Mouse (Mus musculus): ENCODE results near the gene Slc24a4.
"Not testable (repeated sequence)": the region's sequence is repeated elsewhere in the genome, so short reads cannot be mapped to it uniquely, and the experiment has no call there.

The Slc24a4 gene

GRCm38 (mm10) chr12:102246226-102246625 lies 117.7 kb downstream of the Slc24a4 start:
- CTCF ChIA-PET = no interaction called here

- CTCF ChIA-PET = interaction anchor here (0.5 kb wide), 1 partner anchor 11 kb away, joined by 3 read pairs; no protein-coding TSS in a partner anchor
Measured at GRCm38 (mm10) chr12:102248104-102248503, 119.6 kb downstream of the Slc24a4 start.

- CTCF ChIA-PET = no interaction called here
Measured at GRCm38 (mm10) chr12:102250316-102250715, 121.8 kb downstream of the Slc24a4 start.

GRCm38 (mm10) chr12:102251070-102251469 lies 122.5 kb downstream of the Slc24a4 start:
- CTCF ChIA-PET = no interaction called here

GRCm38 (mm10) chr12:102251985-102252384 lies 123.5 kb downstream of the Slc24a4 start:
- CTCF ChIA-PET = interaction anchor here (0.6 to 0.7 kb wide), 2 partner anchors 90 to 1575 kb away, joined by 4 read pairs; no protein-coding TSS in a partner anchor

- CTCF ChIA-PET = interaction anchor here (0.6 to 0.7 kb wide), 2 partner anchors 89 to 1575 kb away, joined by 4 read pairs; no protein-coding TSS in a partner anchor
Measured at GRCm38 (mm10) chr12:102252525-102252924, 124.0 kb downstream of the Slc24a4 start.

GRCm38 (mm10) chr12:102255012-102255411 lies 126.5 kb downstream of the Slc24a4 start:
- CTCF ChIA-PET = interaction anchor here (0.6 kb wide), 1 partner anchor 49 kb away, joined by 3 read pairs; no protein-coding TSS in a partner anchor

- CTCF ChIA-PET = interaction anchor here (0.7 kb wide), 1 partner anchor 19 kb away, joined by 5 read pairs; no protein-coding TSS in a partner anchor
Measured at GRCm38 (mm10) chr12:102258522-102259112, 130.1 kb downstream of the Slc24a4 start.

GRCm38 (mm10) chr12:102261933-102262396 lies 133.4 kb downstream of the Slc24a4 start:
- CTCF ChIA-PET = no interaction called here

- CTCF ChIA-PET = no interaction called here
Measured at GRCm38 (mm10) chr12:102262809-102263208, 134.3 kb downstream of the Slc24a4 start.

GRCm38 (mm10) chr12:102263249-102263648 lies 134.7 kb downstream of the Slc24a4 start:
- CTCF ChIA-PET = no interaction called here

- CTCF ChIA-PET = no interaction called here
Measured at GRCm38 (mm10) chr12:102266433-102266832, 137.9 kb downstream of the Slc24a4 start.

GRCm38 (mm10) chr12:102269144-102269543 lies 140.6 kb downstream of the Slc24a4 start:
- CTCF ChIA-PET = interaction anchor here (0.6 kb wide), 1 partner anchor 45 kb away, joined by 6 read pairs; no protein-coding TSS in a partner anchor

- CTCF ChIA-PET = no interaction called here
Measured at GRCm38 (mm10) chr12:102270776-102271405, 142.4 kb downstream of the Slc24a4 start.

GRCm38 (mm10) chr12:102271447-102271846 lies 142.9 kb downstream of the Slc24a4 start:
- CTCF ChIA-PET = no interaction called here

- CTCF ChIA-PET = no interaction called here
Measured at GRCm38 (mm10) chr12:102275833-102276443, 147.4 kb downstream of the Slc24a4 start.

GRCm38 (mm10) chr12:102280290-102280689 lies 151.8 kb downstream of the Slc24a4 start:
- CTCF ChIA-PET = not testable (repeated sequence)

GRCm38 (mm10) chr12:102280867-102281503 lies 152.5 kb downstream of the Slc24a4 start:
- CTCF ChIA-PET = no interaction called here

- CTCF ChIA-PET = interaction anchor here (0.6 kb wide), 1 partner anchor 209 kb away, joined by 3 read pairs; no protein-coding TSS in a partner anchor
Measured at GRCm38 (mm10) chr12:102282126-102282525, 153.6 kb downstream of the Slc24a4 start.

GRCm38 (mm10) chr12:102282763-102283482 lies 154.4 kb downstream of the Slc24a4 start, which contains the start of gene Rin3:
Rin3 (plus strand) TSS chr12:102283048.
- CTCF ChIA-PET = interaction anchor here (0.6 kb wide), 1 partner anchor 179 kb away, joined by 3 read pairs; no protein-coding TSS in a partner anchor

Measured in spleen, embryonic (tissue).